14 mouse cellular contexts compared by ENCODE assay signal in genomic region chr4:154348197-154348786, GRCm38 (mm10). TPM values are rescaled to one million over a fixed set of nuclear protein-coding genes. Genes with fewer than 3 reads are reported as not detected.
DNase-seq lines count a peak whose midpoint lies in the region; ATAC-seq lines count a peak whose summit lies in the region.
"Had no signal": no experiment of that assay in that cellular context is flagged by ENCODE, and none has a peak within 500 bp of the region (broad histone marks: within the 10 kb centered on the region; RNA-seq: fewer than 3 reads in every experiment).

No protein-coding gene starts in this region.

- H3K4me1 ChIP-seq in midbrain, embryonic 10.5 days, result peaks cover 26% of the 10 kb centered on the region
- H3K4me1 ChIP-seq in midbrain, embryonic 14.5 days (ENCODE audit: control insufficient read depth, insufficient read depth, low read length), result 0 out of 2 replicates have a peak, but pooled peaks cover 8% of the 10 kb centered on the region
- peaks cover 50% of the 10 kb centered on the region for H3K4me1 ChIP-seq in limb, embryonic 10.5 days
- peaks cover 11% of the 10 kb centered on the region; the same call in 1 of the 2 replicates for H3K4me1 ChIP-seq in neural tube, embryonic 14.5 days (ENCODE audit: control insufficient read depth, insufficient read depth, low read length)
- H3K4me1 ChIP-seq: liver, embryonic 13.5 days had no signal

- no peak overlapping the region for H3K4me2 ChIP-seq in midbrain, embryonic 14.5 days (ENCODE audit: low read length)
- no peak overlapping the region for H3K4me2 ChIP-seq in neural tube, embryonic 14.5 days (ENCODE audit: low read depth, low read length)
- H3K4me2 ChIP-seq: embryonic facial prominence, embryonic 15.5 days; liver, embryonic 13.5 days had no signal

- H3K36me3 ChIP-seq in midbrain, embryonic 10.5 days, result peaks cover 4% of the 10 kb centered on the region; the same call in 1 of the 2 replicates
- no peaks in the 10 kb centered on the region for H3K36me3 ChIP-seq in midbrain, embryonic 14.5 days (ENCODE audit: control insufficient read depth, insufficient read depth, low read length)
- H3K36me3 ChIP-seq in limb, embryonic 10.5 days, result peaks cover 87% of the 10 kb centered on the region
- H3K36me3 ChIP-seq in neural tube, embryonic 14.5 days (ENCODE audit: control insufficient read depth, insufficient read depth, low read length), result no peaks in the 10 kb centered on the region
- H3K36me3 ChIP-seq: embryonic facial prominence, embryonic 15.5 days; liver, embryonic 13.5 days had no signal

- H3K4me3 ChIP-seq in midbrain, embryonic 10.5 days, result no peak overlapping the region
- no peak overlapping the region for H3K4me3 ChIP-seq in midbrain, embryonic 14.5 days (replicated peaks; ENCODE audit: low read depth, low read length)
- no peak overlapping the region for H3K4me3 ChIP-seq in limb, embryonic 10.5 days
- H3K4me3 ChIP-seq in neural tube, embryonic 14.5 days (ENCODE audit: low read depth, low read length), result no peak overlapping the region
- H3K4me3 ChIP-seq: embryonic facial prominence, embryonic 15.5 days; liver, embryonic 13.5 days had no signal

- peak overlapping the region; percentile 57; the same call in 1 of the 2 replicates for H3K27ac ChIP-seq in midbrain, embryonic 10.5 days (replicated peaks)
- no peak overlapping the region for H3K27ac ChIP-seq in midbrain, embryonic 14.5 days (replicated peaks; ENCODE audit: low read depth, low read length)
- peak overlapping the region; percentile 66 for H3K27ac ChIP-seq in limb, embryonic 10.5 days
- no peak overlapping the region for H3K27ac ChIP-seq in neural tube, embryonic 14.5 days (ENCODE audit: low read depth, low read length)
- H3K27ac ChIP-seq: embryonic facial prominence, embryonic 15.5 days; liver, embryonic 13.5 days had no signal

- WGBS in midbrain, embryonic 10.5 days, result 76% methylated on average over 11 of the region's 11 CpGs
- 63% methylated on average over 11 of the region's 11 CpGs for WGBS in midbrain, embryonic 14.5 days
- WGBS in limb, embryonic 10.5 days, result 56% methylated on average over 11 of the region's 11 CpGs
- 14% methylated on average over 11 of the region's 11 CpGs for WGBS in neural tube, embryonic 14.5 days

- ATAC-seq in midbrain, embryonic 14.5 days (ENCODE audit: low FRiP score, low TSS enrichment), result no peak
- peak; percentile 42; the same call in 1 of the 2 replicates for ATAC-seq in neural tube, embryonic 14.5 days (ENCODE audit: low read depth)
- ATAC-seq in cerebellum, adult (ENCODE audit: insufficient number of reproducible peaks, low FRiP score, low TSS enrichment), result no peak

- H3K27me3 ChIP-seq in midbrain, embryonic 10.5 days (ENCODE audit: low read depth, poor library complexity, severe bottlenecking), result peaks cover 37% of the 10 kb centered on the region
- H3K27me3 ChIP-seq in midbrain, embryonic 14.5 days (ENCODE audit: control insufficient read depth, insufficient read depth, low read length), result no peaks in the 10 kb centered on the region
- H3K27me3 ChIP-seq in limb, embryonic 10.5 days (ENCODE audit: low read depth, poor library complexity, severe bottlenecking), result 0 out of 2 replicates have a peak, but pooled peaks cover 18% of the 10 kb centered on the region
- H3K27me3 ChIP-seq in neural tube, embryonic 14.5 days (ENCODE audit: control insufficient read depth, insufficient read depth, low read length), result no peaks in the 10 kb centered on the region; the same call in 1 of the 2 replicates
- H3K27me3 ChIP-seq: liver, embryonic 13.5 days had no signal

- no peak overlapping the region for H3K9ac ChIP-seq in midbrain, embryonic 14.5 days (replicated peaks; ENCODE audit: low read length)
- no peak overlapping the region for H3K9ac ChIP-seq in neural tube, embryonic 14.5 days (replicated peaks; ENCODE audit: low read depth, low read length)
- H3K9ac ChIP-seq: embryonic facial prominence, embryonic 15.5 days; liver, embryonic 13.5 days had no signal

- H3K9me3 ChIP-seq in midbrain, embryonic 10.5 days (replicated peaks), result no peaks in the 10 kb centered on the region
- H3K9me3 ChIP-seq in midbrain, embryonic 14.5 days (ENCODE audit: control insufficient read depth, low read length), result no peaks in the 10 kb centered on the region
- H3K9me3 ChIP-seq in limb, embryonic 10.5 days (replicated peaks), result no peaks in the 10 kb centered on the region
- no peaks in the 10 kb centered on the region for H3K9me3 ChIP-seq in neural tube, embryonic 14.5 days (ENCODE audit: control insufficient read depth, low read length)
- H3K9me3 ChIP-seq: embryonic facial prominence, embryonic 15.5 days; liver, embryonic 13.5 days had no signal

- peak; percentile 24 for DNase-seq in embryo, embryonic 11 days
- DNase-seq in embryo, embryonic 10.5 days (ENCODE audit: low spot score), result no peak
- DNase-seq in midbrain, embryonic 10.5 days (ENCODE audit: low spot score), result no peak
- no peak for DNase-seq in midbrain, embryonic 14.5 days
- DNase-seq in limb, embryonic 10.5 days (ENCODE audit: low spot score), result no peak
- DNase-seq in adrenal gland, postnatal 10 days, result no peak
- DNase-seq: liver, embryonic 13.5 days had no signal

RNA-seq across cellular contexts. Expression of gene B230104I21Rik, which starts 12.4 kb away (rescaled TPM):
- 0.16 TPM in 1 of 2 replicates, not detected in the other for polyA plus RNA-seq in midbrain, embryonic 10.5 days (2016; fragmentation: Nextera tagmentation; extraction: Ambion mirVana)
- polyA plus RNA-seq in midbrain, embryonic 14.5 days (2014; fragmentation: Nextera tagmentation; extraction: Ambion mirVana), result not detected in 2 replicates
- 0.18 TPM in 1 of 2 replicates, not detected in the other for polyA plus RNA-seq in limb, embryonic 10.5 days (2016; fragmentation: Nextera tagmentation; extraction: Ambion mirVana)
- polyA plus RNA-seq in neural tube, embryonic 14.5 days (2014; fragmentation: Nextera tagmentation; extraction: Ambion mirVana), result not detected in 2 replicates
- not detected for total RNA-seq in adrenal gland, postnatal 10 days (2021)
- total RNA-seq: ES-E14; monocyte, adult 5-6 weeks had no signal
- polyA plus RNA-seq: embryonic facial prominence, embryonic 15.5 days; heart, postnatal 0 days; liver, embryonic 13.5 days; urinary bladder, adult 2 months had no signal

RNA-seq across cellular contexts. Expression of gene Arhgef16, which starts 46.8 kb away (rescaled TPM):
- 1.4 and 1.6 TPM in 2 replicates for polyA plus RNA-seq in midbrain, embryonic 10.5 days (2016; fragmentation: Nextera tagmentation; extraction: Ambion mirVana)
- 0.74 and 0.93 TPM in 2 replicates for polyA plus RNA-seq in midbrain, embryonic 14.5 days (2014; fragmentation: Nextera tagmentation; extraction: Ambion mirVana)
- 5.3 and 6.2 TPM in 2 replicates for polyA plus RNA-seq in limb, embryonic 10.5 days (2016; fragmentation: Nextera tagmentation; extraction: Ambion mirVana)
- 0.46 and 0.62 TPM in 2 replicates for polyA plus RNA-seq in neural tube, embryonic 14.5 days (2014; fragmentation: Nextera tagmentation; extraction: Ambion mirVana)
- total RNA-seq in adrenal gland, postnatal 10 days (2021), result 1 to 10 TPM; 1.7 to 2.4 TPM
- total RNA-seq: monocyte, adult 5-6 weeks had no signal

Comparison
In these comparisons a context has a peak if more than half of its experiments do, and no peak if none do; other contexts are left out.
1. H3K27ac ChIP-seq: peak in midbrain, embryonic 10.5 days (single experiment) and limb, embryonic 10.5 days (single experiment); none in midbrain, embryonic 14.5 days (single experiment) and neural tube, embryonic 14.5 days (single experiment).